Mouse (Mus musculus): Measurements from ENCODE around the gene Rap2c.

DNA sequence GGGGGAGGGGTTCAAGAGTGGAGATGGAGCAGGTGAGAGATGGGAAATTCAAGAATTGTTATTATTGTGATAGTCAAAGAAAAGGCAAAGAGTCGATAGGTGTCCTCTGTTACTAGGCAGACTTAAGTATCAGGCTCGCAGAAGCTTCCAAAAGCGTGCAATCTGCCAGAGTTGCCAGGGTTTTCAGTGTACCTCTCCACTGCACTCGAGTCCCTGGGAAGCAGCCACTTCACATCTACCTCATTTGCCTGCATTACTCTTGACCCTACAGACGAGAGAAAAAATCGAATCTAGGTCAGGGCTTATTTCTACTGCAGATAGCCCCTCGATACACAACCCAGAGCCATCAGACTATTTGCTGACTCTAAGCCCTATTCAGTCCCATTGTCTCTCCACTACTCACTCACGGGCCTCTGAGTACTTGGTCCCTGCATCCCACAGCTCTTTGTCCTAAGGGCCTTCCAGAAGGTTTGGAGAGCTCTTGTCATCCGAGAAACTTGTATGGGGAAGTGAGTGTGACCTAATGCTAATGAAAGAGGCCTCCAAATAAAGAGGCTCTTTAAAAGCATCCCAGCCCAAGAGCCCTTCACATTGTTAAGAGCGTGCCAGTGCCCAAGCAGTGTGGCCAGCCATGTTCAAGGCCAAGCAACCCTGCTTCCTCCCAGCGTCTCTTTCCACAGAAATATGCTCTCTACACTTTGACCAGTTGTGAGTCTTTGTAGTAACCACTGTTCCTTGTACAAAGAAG lies 48.9 kb upstream of the Rap2c start:
- TF ChIP-seq CTCF (conservative IDR thresholded peaks at IDR 0.05; ENCODE audit: insufficient read depth, insufficient read length, low read depth, low read length) (no peak), POLR2A (IDR thresholded peaks at IDR 0.05; ENCODE audit: low read depth, low read length) (no peak)
